Mouse (Mus musculus): ENCODE data around the gene Hcn1.
A peak's percentile ranks its signal among the peaks of the same experiment; 100 is the strongest.

Hcn1 gene

GRCm38 (mm10) chr13:117602181-117602580 lies at the start of gene Hcn1:
Gene Hcn1 (plus strand): TSS chr13:117602320.
- peak; percentile 76 for DNase-seq (ENCODE audit: low read depth, low spot score)

DNA sequence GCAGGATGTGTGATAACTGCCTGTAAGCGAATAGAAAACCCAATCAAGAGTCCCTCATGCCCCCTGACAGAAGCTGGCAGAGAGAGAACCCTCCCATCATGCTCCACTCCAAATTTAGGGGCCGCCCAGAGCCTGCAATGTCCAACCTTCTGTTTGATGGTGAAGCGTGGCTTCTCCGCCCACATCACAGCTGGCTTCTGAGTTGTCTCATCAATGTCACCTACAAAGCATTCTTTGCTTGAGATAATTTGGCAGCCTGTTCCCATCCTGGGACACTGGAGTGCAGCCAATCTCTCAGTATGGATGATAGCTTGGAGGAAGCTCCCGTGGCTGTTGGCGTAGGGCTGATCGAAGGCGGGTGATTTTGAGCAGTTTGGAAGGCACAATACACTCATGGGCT lies 34.9 kb upstream of the Hcn1 start:
- no peak for DNase-seq (ENCODE audit: low read depth, low spot score)

DNA sequence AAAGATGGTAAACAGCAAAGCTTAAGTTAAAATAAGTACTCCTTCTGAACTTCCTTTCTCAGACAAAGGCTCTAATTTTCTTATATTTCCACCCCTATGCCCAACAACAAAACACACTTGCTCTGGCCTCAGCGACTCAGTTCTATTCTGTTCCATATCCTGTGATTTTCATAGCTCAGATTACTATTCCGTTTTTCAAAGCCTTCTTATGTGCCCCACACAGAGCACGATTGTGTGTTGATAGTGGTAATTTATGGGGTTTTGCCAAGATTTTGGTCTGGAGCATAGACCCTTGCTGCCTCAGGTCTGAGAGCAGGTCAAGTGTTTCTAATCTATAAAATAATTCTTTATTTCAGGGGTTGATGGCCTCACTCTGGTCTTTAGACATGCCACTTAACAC lies 30.4 kb upstream of the Hcn1 start:
- peak; percentile 25 for DNase-seq (ENCODE audit: low read depth, low spot score)

- DNase-seq (ENCODE audit: low read depth, low spot score) = no peak
These were observed 7.5 kb upstream of the Hcn1 start for GRCm38 (mm10) chr13:117594494-117595182.

- no peak for DNase-seq (ENCODE audit: low read depth, low spot score)
These were observed 7.0 kb upstream of the Hcn1 start for GRCm38 (mm10) chr13:117595183-117595532.

GRCm38 (mm10) chr13:117601331-117601965 lies 672 bp upstream of the Hcn1 start:
- DNase-seq (ENCODE audit: low read depth, low spot score) = no peak

DNA sequence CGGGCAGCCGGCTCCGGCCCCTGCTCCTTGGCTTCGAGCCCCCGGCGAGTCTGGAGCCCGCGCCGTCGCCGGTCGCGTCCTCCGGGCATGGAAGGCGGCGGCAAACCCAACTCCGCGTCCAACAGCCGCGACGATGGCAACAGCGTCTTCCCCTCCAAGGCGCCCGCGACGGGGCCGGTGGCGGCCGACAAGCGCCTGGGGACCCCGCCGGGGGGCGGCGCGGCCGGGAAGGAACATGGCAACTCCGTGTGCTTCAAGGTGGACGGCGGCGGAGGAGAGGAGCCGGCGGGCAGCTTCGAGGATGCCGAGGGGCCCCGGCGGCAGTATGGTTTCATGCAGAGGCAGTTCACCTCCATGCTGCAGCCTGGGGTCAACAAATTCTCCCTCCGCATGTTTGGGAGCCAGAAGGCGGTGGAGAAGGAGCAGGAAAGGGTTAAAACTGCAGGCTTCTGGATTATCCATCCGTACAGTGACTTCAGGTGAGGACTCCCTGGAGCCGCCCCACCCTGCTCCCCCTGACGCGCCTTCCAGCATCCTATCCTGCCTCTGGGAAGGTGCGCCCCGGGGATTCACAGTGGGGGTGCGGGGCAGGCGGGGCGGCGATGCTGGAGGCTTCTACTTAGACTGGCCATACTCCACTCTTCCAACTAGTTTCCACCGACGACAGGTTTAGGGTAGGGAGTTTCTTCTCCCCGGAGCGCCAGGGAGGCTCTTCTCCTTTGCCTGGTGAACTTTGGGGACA lies 668 bp downstream of the Hcn1 start:
- no peak for DNase-seq (ENCODE audit: low read depth, low spot score)

DNA sequence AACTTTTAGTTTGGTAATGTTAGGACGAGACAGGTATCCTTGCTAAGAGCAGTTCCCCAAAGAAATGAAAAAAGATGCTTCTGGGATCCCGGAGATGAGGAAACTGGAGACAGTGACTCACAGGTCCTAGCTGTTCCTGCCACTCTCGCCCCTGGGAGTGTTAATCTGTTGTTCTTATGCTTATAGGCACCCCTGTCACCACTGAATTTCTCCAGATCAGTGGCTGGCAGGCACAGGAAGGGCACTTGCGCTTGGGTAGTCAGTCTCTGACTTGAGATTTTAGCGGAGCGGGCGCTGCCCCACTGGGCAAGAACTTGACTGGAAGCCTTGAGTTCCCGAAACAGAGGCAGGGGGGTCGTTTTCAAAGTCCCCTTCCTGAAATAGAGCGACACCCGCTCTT lies 1.3 kb downstream of the Hcn1 start:
- DNase-seq (ENCODE audit: low read depth, low spot score) = no peak

DNA sequence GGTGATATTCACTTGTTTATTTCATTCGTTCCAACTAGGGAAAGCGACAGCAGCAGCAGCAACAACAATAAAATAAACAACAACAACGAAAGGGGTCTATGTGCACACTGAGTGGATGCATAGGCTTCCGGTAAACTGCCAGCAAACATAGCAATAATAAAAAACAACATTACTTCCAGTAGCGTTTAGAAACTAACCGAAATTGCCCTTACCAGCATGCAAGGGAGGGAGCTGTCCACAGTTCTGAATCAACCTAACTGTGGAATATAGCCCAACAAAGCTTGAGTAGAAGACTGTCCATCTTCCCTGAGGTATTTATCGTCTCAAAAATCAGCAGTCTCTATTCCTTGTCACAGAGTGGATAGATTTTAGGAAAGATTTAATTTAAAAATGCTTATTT lies 2.0 kb downstream of the Hcn1 start:
- peak; percentile 75 for DNase-seq (ENCODE audit: low read depth, low spot score)

DNA sequence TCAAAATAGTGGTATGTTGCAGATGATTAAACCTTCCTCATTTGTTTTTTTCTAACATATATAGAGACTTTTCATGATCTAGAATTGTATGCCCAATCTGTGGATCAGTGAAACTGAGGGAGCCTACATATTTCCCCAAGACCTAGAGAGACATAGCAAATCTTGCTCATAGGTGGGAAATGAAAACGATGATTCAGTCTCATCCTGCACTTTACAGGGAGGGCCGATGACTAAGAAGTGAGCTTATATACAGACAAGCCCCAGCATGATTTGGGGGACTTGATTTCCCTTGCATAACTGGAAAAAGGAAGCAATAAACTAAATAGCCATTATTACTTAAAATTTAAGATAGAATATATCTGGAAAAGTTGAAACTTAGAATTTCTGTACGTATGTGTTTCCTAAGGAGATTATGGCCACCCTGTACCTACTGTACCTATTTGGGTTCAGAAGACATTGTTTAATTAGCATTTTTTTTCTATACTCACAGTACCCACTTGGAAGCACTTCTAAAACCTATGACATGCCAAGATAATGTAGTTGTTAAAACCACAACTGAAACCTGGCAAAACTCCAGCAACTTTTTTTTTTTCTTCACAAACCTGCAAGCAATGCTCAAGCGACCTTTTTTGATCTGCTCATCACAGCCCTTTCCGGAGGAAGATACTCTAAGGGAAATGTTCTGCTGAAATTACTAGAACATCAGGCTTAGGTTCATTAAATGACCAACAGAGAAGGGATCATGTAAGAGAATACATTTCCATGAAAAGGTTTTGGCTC lies 3.0 kb downstream of the Hcn1 start:
- no peak for DNase-seq (ENCODE audit: low read depth, low spot score)

DNA sequence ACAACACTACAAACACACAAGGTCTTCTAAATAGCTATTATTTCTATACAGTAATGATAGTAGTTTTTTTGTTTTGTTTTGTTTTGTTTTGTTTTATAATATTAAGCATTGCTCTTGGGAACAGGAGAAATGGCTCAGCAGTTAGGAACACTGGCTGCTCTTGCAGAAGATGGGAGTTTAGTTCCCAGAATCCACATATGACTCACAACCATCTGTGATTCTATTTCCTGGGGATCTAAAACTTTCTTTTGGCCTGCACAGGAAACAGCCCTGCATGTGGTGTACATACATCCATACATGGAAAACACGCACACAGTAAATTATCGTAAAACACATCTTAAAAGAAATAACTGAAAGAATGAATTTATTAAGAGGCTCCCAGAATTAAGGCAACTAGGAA lies 9.8 kb downstream of the Hcn1 start:
- DNase-seq (ENCODE audit: low read depth, low spot score) = no peak

GRCm38 (mm10) chr13:117619544-117619943 lies 17.4 kb downstream of the Hcn1 start:
- no peak for DNase-seq (ENCODE audit: low read depth, low spot score)

DNA sequence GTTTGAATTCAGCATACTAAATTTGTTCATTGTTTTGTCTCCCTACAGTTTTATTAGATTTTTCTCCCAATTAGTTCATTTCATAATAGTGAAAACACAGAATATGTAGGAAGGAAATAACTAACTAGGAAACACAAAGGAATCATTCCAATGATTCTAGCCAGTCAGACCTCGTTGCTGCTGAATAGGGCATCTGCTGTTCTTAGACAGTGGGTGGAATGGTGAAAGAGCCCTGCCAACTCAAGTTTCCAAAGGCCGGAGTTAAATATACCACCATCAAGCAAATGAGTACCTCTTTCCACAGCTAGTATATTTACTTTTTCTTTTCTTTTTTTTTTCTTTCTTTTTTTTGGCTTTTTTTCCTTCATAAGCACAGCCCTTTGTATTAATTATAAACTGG lies 55.4 kb downstream of the Hcn1 start:
- no peak for DNase-seq (ENCODE audit: low read depth, low spot score)

DNA sequence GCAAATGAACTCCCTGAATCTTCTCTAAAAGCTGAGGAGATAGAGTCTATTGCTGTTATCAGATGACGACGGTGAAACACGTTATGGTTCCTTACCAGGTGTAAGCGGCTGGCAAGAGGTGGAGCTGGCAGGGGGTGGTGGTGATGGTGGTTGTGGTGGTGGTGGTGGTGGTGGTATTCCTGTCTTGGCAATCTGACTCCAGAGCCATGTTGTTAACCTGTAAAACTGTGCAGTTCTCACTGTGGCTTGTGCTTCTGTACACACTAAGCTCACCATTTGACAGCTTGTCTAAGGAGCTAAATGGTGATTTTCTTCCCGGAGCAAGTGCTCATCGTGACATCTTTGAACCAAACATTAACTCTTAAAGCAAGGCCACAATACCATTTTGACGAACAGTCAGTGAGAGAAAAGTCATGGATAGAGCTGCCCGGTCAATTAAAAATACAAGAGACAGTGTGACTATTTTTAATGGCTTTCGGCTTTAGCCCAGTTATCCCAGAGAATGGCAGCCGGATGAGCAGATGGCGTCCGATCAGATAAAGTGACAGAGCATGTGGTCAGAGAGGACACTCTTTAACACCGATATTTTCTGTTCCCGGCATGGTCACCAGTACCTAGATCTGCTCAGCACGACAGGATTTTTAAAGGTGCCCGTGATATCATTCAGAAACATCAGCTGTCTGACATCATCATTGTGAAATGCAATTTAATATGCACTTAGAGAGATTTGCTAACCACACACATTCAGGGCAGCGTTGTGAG lies 56.5 kb downstream of the Hcn1 start:
- no peak for DNase-seq (ENCODE audit: low read depth, low spot score)

DNA sequence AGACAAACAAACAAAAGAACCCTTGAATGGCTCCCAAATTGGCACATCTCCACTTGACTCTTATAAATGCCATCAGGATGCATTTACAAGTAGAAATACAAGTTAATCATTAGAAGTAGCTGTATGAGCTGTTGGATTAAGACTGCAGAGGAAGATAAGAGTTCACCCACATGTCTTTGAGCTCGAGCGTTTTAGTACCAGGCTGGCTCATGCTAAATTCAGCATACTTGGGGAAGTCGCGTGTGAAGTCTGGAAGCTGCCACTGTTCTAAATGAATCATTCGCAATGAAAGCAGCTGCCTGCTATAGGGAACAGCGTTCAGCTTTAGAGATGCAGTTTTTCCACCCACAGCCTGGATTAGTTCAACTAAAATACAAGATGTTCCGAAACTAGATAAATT lies 57.4 kb downstream of the Hcn1 start:
- no peak for DNase-seq (ENCODE audit: low read depth, low spot score)

DNA sequence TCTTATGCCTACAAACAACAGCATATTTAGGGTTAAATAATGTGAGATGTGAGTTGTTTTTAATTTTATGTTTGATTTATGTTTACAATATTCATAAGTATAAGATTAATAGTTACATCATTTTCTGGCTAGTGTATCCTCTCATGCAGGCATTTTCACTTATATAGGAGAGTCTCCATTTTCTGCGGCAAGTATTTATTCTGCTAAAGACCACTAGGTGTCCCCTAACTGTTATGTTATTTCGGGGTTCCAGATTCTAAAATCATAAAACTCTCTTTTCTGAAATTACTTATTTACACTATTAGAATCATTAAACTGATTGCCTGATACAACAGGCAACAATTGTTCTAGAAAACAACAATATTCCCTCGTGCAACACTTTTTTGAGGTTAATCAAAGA lies 60.5 kb downstream of the Hcn1 start:
- no peak for DNase-seq (ENCODE audit: low read depth, low spot score)

GRCm38 (mm10) chr13:117669303-117669702 lies 67.2 kb downstream of the Hcn1 start:
- peak; percentile 2 for DNase-seq (ENCODE audit: low read depth, low spot score)

- DNase-seq (ENCODE audit: low read depth, low spot score) = no peak
These were observed 69.7 kb downstream of the Hcn1 start for GRCm38 (mm10) chr13:117671851-117672250.

DNA sequence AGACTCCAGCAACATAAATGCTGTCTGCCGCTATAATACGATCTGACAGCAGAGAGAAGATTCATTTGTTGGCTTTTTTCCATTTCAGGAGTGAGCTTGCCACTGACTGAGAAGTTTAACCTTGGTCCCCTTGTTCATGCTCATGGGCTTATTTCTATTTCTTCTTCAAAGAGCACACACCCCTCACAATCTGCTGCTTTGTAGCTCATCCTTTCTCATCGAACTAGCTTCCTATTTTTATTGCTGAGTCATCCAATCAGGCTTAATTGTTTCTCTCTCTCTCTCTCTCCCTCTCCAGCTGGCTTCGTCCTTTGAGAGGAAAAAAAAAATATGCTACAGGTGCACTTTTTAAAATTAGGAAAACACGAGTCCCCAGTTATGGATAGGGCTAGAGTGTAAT lies 74.3 kb downstream of the Hcn1 start:
- no peak for DNase-seq (ENCODE audit: low read depth, low spot score)

DNA sequence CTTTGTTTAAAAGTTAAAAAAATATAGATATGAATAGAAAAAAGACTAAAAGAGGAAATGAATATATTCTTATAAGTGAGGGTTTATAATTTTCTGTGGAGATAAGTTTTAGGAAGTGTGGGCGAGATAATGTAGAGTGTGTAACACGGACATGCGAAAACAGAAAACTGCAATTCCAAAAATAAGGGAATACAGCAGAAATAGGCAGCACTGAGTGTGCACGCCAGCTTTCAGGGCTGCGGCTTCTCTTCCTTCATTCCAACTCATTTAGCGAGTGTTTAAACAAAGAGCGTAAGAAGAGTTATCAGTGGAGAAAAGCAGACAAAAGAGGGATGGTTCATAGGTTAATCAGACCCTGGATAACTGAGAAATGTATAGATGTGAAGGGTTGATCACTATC lies 85.5 kb downstream of the Hcn1 start:
- no peak for DNase-seq (ENCODE audit: low read depth, low spot score)

DNA sequence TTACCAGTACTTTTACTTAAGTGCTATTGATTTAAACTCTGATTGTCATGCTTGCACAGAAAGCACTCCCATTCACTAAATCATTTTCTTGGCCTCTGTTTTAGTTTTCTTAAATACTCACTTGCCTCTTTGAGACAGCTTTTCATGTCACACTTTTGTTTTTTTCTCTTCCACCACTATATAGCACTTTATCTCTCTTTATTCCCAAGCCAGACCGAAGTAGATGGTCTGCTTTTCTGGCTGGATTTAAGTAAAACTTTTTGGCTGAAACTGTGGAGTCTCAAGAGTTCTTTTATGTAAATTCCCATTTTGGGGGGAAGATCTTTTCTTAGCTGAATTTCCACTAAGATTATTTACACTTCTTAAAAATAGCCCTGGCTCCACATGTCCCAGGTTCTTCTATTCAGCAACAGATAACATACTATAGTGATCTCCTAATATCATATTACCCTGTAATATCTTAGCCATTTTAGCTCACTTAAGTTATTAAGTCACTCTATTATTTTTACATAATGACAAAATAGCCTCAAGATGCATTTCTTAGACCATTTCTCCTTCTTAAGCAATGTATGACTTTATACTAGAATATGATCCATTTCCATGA lies 92.7 kb downstream of the Hcn1 start:
- no peak for DNase-seq (ENCODE audit: low read depth, low spot score)

All from mesoderm, embryonic 11.5 days (tissue).